Mouse (Mus musculus): Measurements from ENCODE around the gene Slc24a4. TPM values are rescaled to one million over a fixed set of nuclear protein-coding genes. Genes with fewer than 3 reads are reported as not detected.

Gene Slc24a4
- total and polyA plus RNA-seq, 3 experiments, result 0.16 TPM; not detected in 2

DNA sequence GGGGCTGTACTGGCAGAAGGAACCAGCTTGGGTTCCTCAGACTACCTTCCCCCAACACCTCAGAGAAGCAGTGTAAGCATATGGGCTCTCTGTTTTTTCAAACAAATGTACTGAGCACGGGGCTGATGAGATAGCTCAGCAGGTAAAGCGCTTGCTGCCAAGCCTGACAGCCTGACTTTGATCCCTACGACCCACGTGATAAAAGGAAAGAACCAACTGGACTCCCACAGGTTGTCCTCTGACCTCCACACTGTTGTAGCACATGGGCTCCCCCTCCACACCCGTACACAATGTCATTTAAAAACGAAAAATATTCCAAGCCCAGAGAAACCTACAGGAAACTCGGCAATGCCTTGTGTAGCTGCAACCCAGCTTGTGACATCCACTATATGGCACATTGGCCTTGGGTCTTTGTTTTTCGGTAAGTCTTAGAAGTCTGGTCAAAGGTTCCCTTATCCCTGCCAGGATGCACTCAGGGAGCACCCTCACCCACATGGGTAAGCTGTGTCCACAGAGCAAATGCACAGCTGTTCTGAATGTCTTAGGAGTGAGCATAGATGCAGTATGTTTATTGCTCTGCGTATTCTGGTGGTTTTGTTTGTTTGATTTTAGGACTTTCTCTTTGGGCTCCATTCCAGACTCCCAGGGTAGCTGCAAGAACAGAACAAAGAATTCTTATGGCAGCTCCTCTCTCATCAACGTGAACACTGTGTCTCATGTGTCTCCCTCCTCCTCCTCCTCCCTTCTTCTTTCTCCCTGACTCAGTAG, 176.7 kb downstream of the Slc24a4 start:
- no peaks in the 10 kb centered on the region for H3K27me3 ChIP-seq (ENCODE audit: insufficient read depth, low read length)
- no peak for ATAC-seq (ENCODE audit: extremely low read depth, insufficient number of reproducible peaks, low FRiP score, poor library complexity, severe bottlenecking)
- TF ChIP-seq TAL1 (conservative IDR thresholded peaks at IDR 0.05; ENCODE audit: low read depth, low read length), result no peak
- TF ChIP-seq POLR2AphosphoS5 (IDR thresholded peaks at IDR 0.05; ENCODE audit: insufficient replicate concordance, low read depth, low read length), result no peak
- TF ChIP-seq GATA1 (IDR thresholded peaks at IDR 0.05; ENCODE audit: borderline replicate concordance, low read length), result no peak
- DNase-seq (ENCODE audit: low spot score), result no peak
- H3K4me1 ChIP-seq (ENCODE audit: insufficient read depth, low read depth, low read length), result no peaks in the 10 kb centered on the region
- no peaks in the 10 kb centered on the region for H3K36me3 ChIP-seq (replicated peaks)
- H3K4me3 ChIP-seq (ENCODE audit: low read depth, low read length), result no peak overlapping the region
- H3K9me3 ChIP-seq (replicated peaks), result no peaks in the 10 kb centered on the region

DNA sequence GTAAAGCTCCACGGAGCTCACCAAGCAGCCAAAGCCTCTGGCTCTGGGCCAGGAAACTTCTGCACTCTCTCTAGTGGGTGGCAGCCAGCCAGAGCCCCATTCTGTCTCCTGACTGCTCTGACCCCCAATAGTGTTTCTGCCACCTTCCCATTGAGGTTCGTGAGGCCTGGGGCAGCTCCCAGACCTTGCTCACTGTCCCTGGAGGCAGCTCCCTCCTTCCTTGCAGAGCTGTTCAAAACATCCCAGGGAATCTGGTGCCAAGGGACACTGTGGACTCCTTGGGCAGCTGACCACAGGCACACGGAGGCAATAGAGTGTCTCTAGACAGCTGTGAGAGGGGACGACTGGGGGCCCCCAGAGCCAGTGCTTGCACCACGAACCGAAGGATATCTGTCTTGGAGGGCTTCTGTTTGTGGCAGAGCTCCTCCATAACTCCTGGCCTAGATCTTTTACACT, 179.5 kb downstream of the Slc24a4 start:
- ATAC-seq (ENCODE audit: extremely low read depth, insufficient number of reproducible peaks, low FRiP score, poor library complexity, severe bottlenecking), result no peak
- no peaks in the 10 kb centered on the region for H3K27me3 ChIP-seq (ENCODE audit: insufficient read depth, low read length)
- H3K36me3 ChIP-seq (replicated peaks), result no peaks in the 10 kb centered on the region
- DNase-seq (ENCODE audit: low spot score), result no peak
- no peaks in the 10 kb centered on the region for H3K4me1 ChIP-seq (ENCODE audit: insufficient read depth, low read depth, low read length)
- no peaks in the 10 kb centered on the region for H3K9me3 ChIP-seq (replicated peaks)
- H3K4me3 ChIP-seq (ENCODE audit: low read depth, low read length), result no peak overlapping the region
- TF ChIP-seq TAL1 (conservative IDR thresholded peaks at IDR 0.05; ENCODE audit: low read depth, low read length) (no peak), CTCF (IDR thresholded peaks at IDR 0.05; ENCODE audit: low read depth, low read length) (no peak), GATA2 (IDR thresholded peaks at IDR 0.05; ENCODE audit: borderline replicate concordance, low read depth, low read length) (no peak), POLR2AphosphoS5 (IDR thresholded peaks at IDR 0.05; ENCODE audit: insufficient replicate concordance, low read depth, low read length) (no peak), GATA1 (IDR thresholded peaks at IDR 0.05; ENCODE audit: borderline replicate concordance, low read length) (no peak)

DNA sequence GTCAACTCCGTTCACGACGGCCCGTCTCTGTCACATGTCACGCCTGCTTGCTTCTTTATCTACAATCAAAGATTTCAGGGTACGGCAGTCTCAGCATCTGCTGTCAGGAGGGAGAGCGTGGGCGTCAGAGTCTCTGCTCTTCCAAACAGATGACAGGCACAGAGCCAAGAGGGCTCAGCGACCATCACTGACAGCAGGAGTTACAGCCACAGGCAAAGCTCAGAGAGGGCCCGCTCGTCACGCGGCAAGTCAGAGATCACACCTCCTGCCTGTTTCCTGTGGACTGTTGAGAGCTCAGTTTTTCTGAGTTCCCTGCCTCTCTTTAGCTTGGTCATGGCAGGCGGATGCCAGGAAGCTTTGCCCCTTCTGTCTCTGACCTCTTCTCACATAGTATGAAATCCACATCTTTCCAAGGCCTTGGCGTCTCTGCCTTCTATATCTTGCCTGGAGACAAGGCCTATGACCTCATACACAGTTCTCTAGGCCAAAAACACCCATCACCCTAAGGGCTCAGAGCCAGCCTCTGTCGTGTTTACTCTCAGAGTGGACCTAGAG, 180.0 kb downstream of the Slc24a4 start:
- no peaks in the 10 kb centered on the region for H3K9me3 ChIP-seq (replicated peaks)
- H3K4me1 ChIP-seq (ENCODE audit: insufficient read depth, low read depth, low read length), result no peaks in the 10 kb centered on the region
- no peaks in the 10 kb centered on the region for H3K27me3 ChIP-seq (ENCODE audit: insufficient read depth, low read length)
- ATAC-seq (ENCODE audit: extremely low read depth, insufficient number of reproducible peaks, low FRiP score, poor library complexity, severe bottlenecking) (no peak), DNase-seq (ENCODE audit: low spot score) (no peak)
- TF ChIP-seq GATA1 (IDR thresholded peaks at IDR 0.05; ENCODE audit: borderline replicate concordance, low read length) (no peak), CTCF (IDR thresholded peaks at IDR 0.05; ENCODE audit: low read depth, low read length) (no peak), TAL1 (conservative IDR thresholded peaks at IDR 0.05; ENCODE audit: low read depth, low read length) (no peak), GATA2 (IDR thresholded peaks at IDR 0.05; ENCODE audit: borderline replicate concordance, low read depth, low read length) (no peak), POLR2AphosphoS5 (IDR thresholded peaks at IDR 0.05; ENCODE audit: insufficient replicate concordance, low read depth, low read length) (no peak)
- no peak overlapping the region for H3K4me3 ChIP-seq (ENCODE audit: low read depth, low read length)
- no peaks in the 10 kb centered on the region for H3K36me3 ChIP-seq (replicated peaks)

DNA sequence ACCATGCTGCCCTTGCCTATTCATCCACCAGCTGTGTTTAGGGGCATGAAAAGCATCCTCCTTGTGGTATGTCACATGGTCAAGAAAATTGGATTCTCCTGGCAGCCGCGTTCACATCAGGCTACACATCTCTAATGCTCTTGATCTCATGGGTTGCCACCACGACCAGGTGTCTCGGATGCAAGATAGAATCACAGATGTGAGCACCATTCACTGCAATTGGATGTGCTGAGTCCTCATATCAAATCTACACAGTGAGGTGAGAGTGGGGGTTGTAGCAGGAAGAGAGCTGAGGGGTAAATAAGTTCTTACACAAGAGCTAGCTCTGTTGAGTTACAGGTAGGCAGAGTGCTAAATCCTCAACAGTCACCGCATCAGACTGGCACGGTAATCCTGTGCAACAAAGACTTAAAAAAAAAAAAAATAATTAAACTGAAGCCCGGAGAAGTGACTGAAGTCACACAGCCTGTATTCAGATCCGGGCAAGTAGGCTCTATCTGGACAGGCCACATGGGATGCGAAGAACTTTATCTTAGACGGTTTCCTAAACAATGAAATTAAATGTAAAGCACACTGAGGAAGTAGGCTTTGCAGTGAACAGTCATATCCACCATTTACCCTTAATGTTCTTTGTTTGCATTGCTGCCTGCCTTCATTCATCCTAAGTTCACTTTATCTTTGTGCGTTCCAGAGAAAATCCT, 180.7 kb downstream of the Slc24a4 start:
- Histone ChIP-seq H3K36me3 (replicated peaks) (no peaks in the 10 kb centered on the region), H3K4me3 (ENCODE audit: low read depth, low read length) (no peak overlapping the region), H3K4me1 (ENCODE audit: insufficient read depth, low read depth, low read length) (no peaks in the 10 kb centered on the region), H3K9me3 (replicated peaks) (no peaks in the 10 kb centered on the region), H3K27me3 (ENCODE audit: insufficient read depth, low read length) (no peaks in the 10 kb centered on the region)
- TF ChIP-seq CTCF (IDR thresholded peaks at IDR 0.05; ENCODE audit: low read depth, low read length) (no peak), POLR2AphosphoS5 (IDR thresholded peaks at IDR 0.05; ENCODE audit: insufficient replicate concordance, low read depth, low read length) (no peak), GATA2 (IDR thresholded peaks at IDR 0.05; ENCODE audit: borderline replicate concordance, low read depth, low read length) (no peak), GATA1 (IDR thresholded peaks at IDR 0.05; ENCODE audit: borderline replicate concordance, low read length) (no peak), TAL1 (conservative IDR thresholded peaks at IDR 0.05; ENCODE audit: low read depth, low read length) (no peak)
- DNase-seq (ENCODE audit: low spot score), result no peak
- no peak for ATAC-seq (ENCODE audit: extremely low read depth, insufficient number of reproducible peaks, low FRiP score, poor library complexity, severe bottlenecking)

DNA sequence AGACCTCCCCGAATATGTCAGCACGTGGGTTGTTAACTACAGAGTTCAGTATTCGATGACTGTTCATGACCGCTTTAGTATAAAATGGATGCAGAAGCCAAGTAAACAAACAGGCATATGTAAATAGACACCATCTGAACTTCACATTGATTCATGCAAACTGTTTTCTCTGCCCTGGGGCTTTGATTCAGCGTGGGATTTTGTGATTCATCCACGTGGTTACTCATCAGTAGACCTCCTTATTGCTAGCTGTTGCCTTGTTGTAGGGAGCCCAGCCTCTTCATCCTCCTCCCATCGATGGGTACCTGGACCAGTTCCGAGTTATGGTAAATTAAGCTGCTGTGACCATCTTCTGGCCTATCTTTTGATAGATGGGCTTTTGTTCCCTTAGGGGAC, 181.3 kb downstream of the Slc24a4 start:
- Histone ChIP-seq H3K9me3 (replicated peaks) (no peaks in the 10 kb centered on the region), H3K27me3 (ENCODE audit: insufficient read depth, low read length) (no peaks in the 10 kb centered on the region), H3K36me3 (replicated peaks) (no peaks in the 10 kb centered on the region), H3K4me1 (ENCODE audit: insufficient read depth, low read depth, low read length) (no peaks in the 10 kb centered on the region), H3K4me3 (ENCODE audit: low read depth, low read length) (no peak overlapping the region)
- no peak for TF ChIP-seq TAL1 (conservative IDR thresholded peaks at IDR 0.05; ENCODE audit: low read depth, low read length)
- no peak for TF ChIP-seq CTCF (IDR thresholded peaks at IDR 0.05; ENCODE audit: low read depth, low read length)
- no peak for TF ChIP-seq POLR2AphosphoS5 (IDR thresholded peaks at IDR 0.05; ENCODE audit: insufficient replicate concordance, low read depth, low read length)
- TF ChIP-seq GATA1 (IDR thresholded peaks at IDR 0.05; ENCODE audit: borderline replicate concordance, low read length), result no peak
- no peak for TF ChIP-seq GATA2 (IDR thresholded peaks at IDR 0.05; ENCODE audit: borderline replicate concordance, low read depth, low read length)
- ATAC-seq (ENCODE audit: extremely low read depth, insufficient number of reproducible peaks, low FRiP score, poor library complexity, severe bottlenecking) (no peak), DNase-seq (ENCODE audit: low spot score) (no peak)

DNA sequence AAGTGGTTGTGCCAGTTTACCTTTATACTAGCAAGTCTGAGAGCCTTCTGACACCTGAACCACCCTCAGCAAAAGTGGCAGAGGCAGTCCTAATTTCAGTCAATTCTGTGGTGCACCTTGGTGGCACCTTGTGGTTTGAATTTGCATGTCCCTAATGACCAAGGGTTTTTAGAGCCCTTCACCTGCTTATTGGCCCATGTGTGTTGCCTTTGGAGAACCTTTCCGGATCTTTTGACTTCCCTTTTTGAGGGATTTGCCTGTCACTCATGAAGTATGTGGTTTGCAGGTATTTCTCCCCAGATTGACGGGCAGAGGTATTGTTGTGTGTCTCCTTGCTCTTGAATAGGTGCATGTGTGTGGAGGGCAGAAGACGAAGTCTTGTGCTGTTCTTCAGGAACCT, 181.7 kb downstream of the Slc24a4 start:
- H3K4me1 ChIP-seq (ENCODE audit: insufficient read depth, low read depth, low read length), result no peaks in the 10 kb centered on the region

More for the DNA sequence above, 181.7 kb downstream of the Slc24a4 start:
- no peaks in the 10 kb centered on the region for H3K9me3 ChIP-seq (replicated peaks)
- ATAC-seq (ENCODE audit: extremely low read depth, insufficient number of reproducible peaks, low FRiP score, poor library complexity, severe bottlenecking), result no peak
- H3K36me3 ChIP-seq (replicated peaks), result no peaks in the 10 kb centered on the region
- no peak overlapping the region for H3K4me3 ChIP-seq (ENCODE audit: low read depth, low read length)
- DNase-seq (ENCODE audit: low spot score), result no peak
- H3K27me3 ChIP-seq (ENCODE audit: insufficient read depth, low read length), result no peaks in the 10 kb centered on the region
- no peak for TF ChIP-seq GATA1 (IDR thresholded peaks at IDR 0.05; ENCODE audit: borderline replicate concordance, low read length)
- no peak for TF ChIP-seq CTCF (IDR thresholded peaks at IDR 0.05; ENCODE audit: low read depth, low read length)
- no peak for TF ChIP-seq GATA2 (IDR thresholded peaks at IDR 0.05; ENCODE audit: borderline replicate concordance, low read depth, low read length)
- TF ChIP-seq TAL1 (conservative IDR thresholded peaks at IDR 0.05; ENCODE audit: low read depth, low read length), result no peak
- no peak for TF ChIP-seq POLR2AphosphoS5 (IDR thresholded peaks at IDR 0.05; ENCODE audit: insufficient replicate concordance, low read depth, low read length)

Data from G1E (cell line).